Mouse (Mus musculus) hindbrain, embryonic 14.5 days (tissue): ENCODE results near the gene Fign. TPM values are rescaled to one million over a fixed set of nuclear protein-coding genes. Genes with fewer than 3 reads are reported as not detected.

Experiments
- ATAC-seq: fragments of 200-750 bp; cut with Nextera tagmentation; 2 replicates; pipeline ENCODE4 v1.8.0; 2017; ENCODE audit warnings: moderate number of reproducible peaks, mild to moderate bottlenecking, moderate TSS enrichment, moderate library complexity; ENCODE audit not compliant: low FRiP score
- DNase-seq: peaks from one replicate; pipeline ENCODE4 v3.0.0-alpha.2; 2015; ENCODE audit warnings: low spot score
- H3K27ac ChIP-seq: fragments of 300-500 bp; sonication (generic); 2 replicates; pipeline ENCODE4 v1.5.1; 2014; ENCODE audit warnings: mild to moderate bottlenecking, moderate library complexity
- H3K27me3 ChIP-seq: fragments of 300-500 bp; sonication (generic); 2 replicates; pipeline ENCODE4 v1.6.1; 2014; ENCODE audit warnings: mild to moderate bottlenecking, low read length, mixed read lengths; ENCODE audit not compliant: control insufficient read depth, insufficient read depth
- H3K36me3 ChIP-seq: fragments of 300-500 bp; sonication (generic); replicated peaks from 2 replicates; pipeline ENCODE4 v1.6.1; 2014; ENCODE audit not compliant: control insufficient read depth, insufficient read depth
- H3K4me1 ChIP-seq: fragments of 300-500 bp; sonication (generic); replicated peaks from 2 replicates; pipeline ENCODE4 v1.6.1; 2014; ENCODE audit warnings: antibody characterized with exemption, low read length, mixed read lengths; ENCODE audit not compliant: control insufficient read depth, insufficient read depth
- H3K4me2 ChIP-seq: fragments of 300-500 bp; sonication (generic); replicated peaks from 2 replicates; pipeline ENCODE4 v1.6.1; 2014; ENCODE audit warnings: mild to moderate bottlenecking, moderate library complexity
- H3K4me3 ChIP-seq: fragments of 300-500 bp; sonication (generic); replicated peaks from 2 replicates; pipeline ENCODE4 v1.5.1; 2014; ENCODE audit warnings: mild to moderate bottlenecking, low read length
- H3K9ac ChIP-seq: fragments of 300-500 bp; sonication (generic); 2 replicates; pipeline ENCODE4 v1.6.1; 2014
- H3K9me3 ChIP-seq: fragments of 300-500 bp; sonication (generic); 2 replicates; pipeline ENCODE4 v1.6.1; 2016; ENCODE audit warnings: low read length; ENCODE audit not compliant: control insufficient read depth
- WGBS: fragments of 180-500 bp; shearing (Covaris S2); extraction: QIAGEN DNeasy Blood & Tissue Kit; methylation state at CpG from one replicate; pipeline ENCODE4 v1.1.7; 2014; 5-methylcytosine and 5-hydroxymethylcytosine counted together
- polyA plus RNA-seq: library from polyadenylated mRNA; unstranded; fragments of >200 nt; fragmentation: Nextera tagmentation; extraction: Ambion mirVana; gene quantifications from 2 replicates; pipeline ENCODE4 v1.2.1, GENCODE M21; 2014

Gene Fign
- polyA plus RNA-seq = 15.1 and 16.4 TPM in 2 replicates

- Histone ChIP-seq H3K4me2 (peak within 1 kb of the TSS; percentile 73), H3K9me3 (no peaks in the 10 kb centered on the region), H3K27me3 (no peaks in the 10 kb centered on the region), H3K4me3 (peak within 1 kb of the TSS; percentile 66), H3K4me1 (peaks cover 30% of the 10 kb centered on the region; the same call in 1 of the 2 replicates), H3K27ac (peak within 1 kb of the TSS; percentile 96), H3K36me3 (no peaks in the 10 kb centered on the region), H3K9ac (peak within 1 kb of the TSS; percentile 81)
- under 1% methylated on average over 50 of the region's 85 CpGs for WGBS
- ATAC-seq = peak; percentile 83
- peak; percentile 86 for DNase-seq
Measured at GRCm38 (mm10) chr2:64097937-64098617, at the start of gene Fign. Fign (minus strand) TSS chr2:64098038.

DNA sequence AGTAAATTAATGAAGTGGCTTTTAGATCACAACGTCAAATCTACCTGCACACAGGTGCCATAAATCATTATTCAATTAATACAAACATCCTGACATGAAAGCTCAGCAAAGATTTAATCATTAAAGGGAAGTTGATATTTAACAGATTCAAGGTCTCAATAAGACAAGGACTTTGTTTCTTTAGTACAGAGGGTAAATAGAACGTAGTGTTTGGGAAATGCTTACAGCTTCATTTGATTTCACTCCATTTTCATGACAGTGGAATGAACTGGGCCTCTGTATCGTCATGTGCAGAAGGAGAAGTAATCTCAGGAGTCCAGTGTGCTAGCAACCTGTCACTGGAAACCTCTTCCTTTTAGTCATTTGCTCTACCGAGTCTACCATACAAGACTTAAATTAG is 35.8 kb upstream of the Fign start:
- Histone ChIP-seq H3K4me1 (no peaks in the 10 kb centered on the region), H3K9ac (no peak overlapping the region), H3K27me3 (no peaks in the 10 kb centered on the region), H3K36me3 (no peaks in the 10 kb centered on the region), H3K4me3 (no peak overlapping the region), H3K4me2 (no peak overlapping the region), H3K27ac (no peak overlapping the region), H3K9me3 (no peaks in the 10 kb centered on the region)
- WGBS = 78% methylated on average over 4 of the region's 4 CpGs
- no peak for DNase-seq
- no peak for ATAC-seq

DNA sequence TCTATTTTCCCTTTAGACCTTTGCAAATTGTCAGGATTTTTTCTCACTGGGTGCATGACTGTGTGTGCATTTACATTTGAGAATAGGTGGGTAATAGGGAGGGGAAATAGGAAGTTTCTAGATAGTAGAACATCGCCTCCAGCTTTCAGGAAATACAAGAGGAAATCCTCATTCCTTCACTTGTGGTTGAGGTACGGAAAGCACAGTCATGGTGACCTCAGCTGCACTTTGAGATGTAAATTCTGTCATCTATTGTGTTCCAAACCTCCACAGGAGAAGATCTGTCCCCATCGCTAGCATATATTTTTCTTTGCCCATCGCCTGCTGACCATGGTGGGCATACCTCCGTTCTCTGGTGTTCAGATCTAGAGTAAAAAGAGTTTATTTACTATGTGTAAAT is 22.7 kb upstream of the Fign start:
- 91% methylated on average over 5 of the region's 5 CpGs for WGBS
- no peaks in the 10 kb centered on the region for H3K9me3 ChIP-seq
- no peaks in the 10 kb centered on the region for H3K27me3 ChIP-seq
- no peaks in the 10 kb centered on the region for H3K4me1 ChIP-seq
- no peak for ATAC-seq
- H3K4me3 ChIP-seq = no peak overlapping the region
- no peak overlapping the region for H3K27ac ChIP-seq
- H3K4me2 ChIP-seq = no peak overlapping the region
- no peaks in the 10 kb centered on the region for H3K36me3 ChIP-seq
- no peak overlapping the region for H3K9ac ChIP-seq
- no peak for DNase-seq

- Histone ChIP-seq H3K27me3 (no peaks in the 10 kb centered on the region), H3K9me3 (no peaks in the 10 kb centered on the region), H3K36me3 (no peaks in the 10 kb centered on the region), H3K4me1 (no peaks in the 10 kb centered on the region), H3K27ac (no peak overlapping the region), H3K4me3 (no peak overlapping the region), H3K4me2 (no peak overlapping the region), H3K9ac (no peak overlapping the region)
- WGBS = 68% methylated on average over 7 of the region's 7 CpGs
- ATAC-seq (no peak), DNase-seq (no peak)
Measured at GRCm38 (mm10) chr2:64116613-64117012, 18.8 kb upstream of the Fign start.

- no peaks in the 10 kb centered on the region for H3K9me3 ChIP-seq
- WGBS = 90% methylated on average over 3 of the region's 3 CpGs
Measured at GRCm38 (mm10) chr2:64111133-64111532, 13.3 kb upstream of the Fign start.

DNA sequence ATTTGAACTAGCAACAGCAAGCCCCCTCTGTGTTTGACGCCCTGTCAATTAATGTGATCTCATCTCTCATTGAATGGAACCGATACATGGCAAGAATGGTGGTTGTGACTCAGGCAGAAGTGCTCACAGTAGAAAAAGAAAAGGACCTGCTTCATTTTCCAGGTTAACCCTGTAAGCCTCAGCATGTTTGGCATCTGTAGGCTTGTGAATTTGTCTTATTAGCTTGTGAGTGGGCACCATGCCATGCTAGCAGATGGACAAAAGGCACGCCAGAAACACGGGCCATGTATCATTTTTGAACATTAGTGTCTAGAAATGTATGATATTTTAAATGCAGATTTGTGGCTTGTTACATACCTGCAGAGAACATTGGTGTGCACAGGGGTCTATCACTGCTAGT is 12.0 kb upstream of the Fign start:
- no peaks in the 10 kb centered on the region for H3K9me3 ChIP-seq
- H3K4me3 ChIP-seq = no peak overlapping the region
- no peaks in the 10 kb centered on the region for H3K4me1 ChIP-seq
- DNase-seq = no peak
- ATAC-seq = no peak
- no peaks in the 10 kb centered on the region for H3K27me3 ChIP-seq
- no peak overlapping the region for H3K27ac ChIP-seq
- no peak overlapping the region for H3K9ac ChIP-seq
- WGBS = 71% methylated on average over 4 of the region's 4 CpGs
- H3K4me2 ChIP-seq = no peak overlapping the region
- H3K36me3 ChIP-seq = no peaks in the 10 kb centered on the region

More at GRCm38 (mm10) chr2:64111133-64111532, 13.3 kb upstream of the Fign start:
- Histone ChIP-seq H3K36me3 (no peaks in the 10 kb centered on the region), H3K4me3 (no peak overlapping the region), H3K27me3 (no peaks in the 10 kb centered on the region), H3K9ac (no peak overlapping the region), H3K27ac (no peak overlapping the region), H3K4me2 (no peak overlapping the region), H3K4me1 (no peaks in the 10 kb centered on the region)
- ATAC-seq (no peak), DNase-seq (no peak)

DNA sequence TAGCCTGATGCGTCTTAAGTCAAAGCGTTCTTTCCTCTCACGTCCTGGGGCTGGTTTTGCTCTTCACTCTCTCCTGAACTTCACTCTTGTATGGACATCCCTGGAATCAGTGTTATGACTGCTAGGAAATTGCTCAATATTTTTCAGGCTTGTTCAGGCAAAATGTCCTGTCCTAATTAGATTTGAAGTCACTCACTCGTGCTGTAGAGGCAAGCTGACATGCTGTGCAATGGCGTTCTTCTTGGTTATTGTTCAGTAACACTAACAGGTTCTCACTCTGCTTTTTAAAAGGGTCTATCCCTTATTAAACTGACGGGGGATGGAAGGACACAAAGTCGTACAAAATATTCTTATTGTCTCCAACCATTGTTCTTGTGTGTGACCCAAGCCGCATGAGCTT is 10.2 kb upstream of the Fign start:
- H3K36me3 ChIP-seq = no peaks in the 10 kb centered on the region
- 73% methylated on average over 8 of the region's 8 CpGs for WGBS

GRCm38 (mm10) chr2:64098618-64099320 is 931 bp upstream of the Fign start:
- peak; percentile 83 for ATAC-seq
- H3K9me3 ChIP-seq = no peaks in the 10 kb centered on the region
- peak overlapping the region; percentile 66 for H3K4me3 ChIP-seq
- peak overlapping the region; percentile 73 for H3K4me2 ChIP-seq
- DNase-seq = no peak
- H3K27ac ChIP-seq = peak overlapping the region; percentile 96
- no peaks in the 10 kb centered on the region for H3K27me3 ChIP-seq
- H3K36me3 ChIP-seq = no peaks in the 10 kb centered on the region
- WGBS = under 1% methylated on average over 21 of the region's 21 CpGs
- H3K4me1 ChIP-seq = peaks cover 24% of the 10 kb centered on the region; the same call in 1 of the 2 replicates
- peak overlapping the region; percentile 81 for H3K9ac ChIP-seq

More for the DNA sequence above, 10.2 kb upstream of the Fign start:
- DNase-seq = no peak
- H3K9me3 ChIP-seq = no peaks in the 10 kb centered on the region
- H3K27ac ChIP-seq = no peak overlapping the region
- no peak overlapping the region for H3K9ac ChIP-seq
- no peak for ATAC-seq
- no peaks in the 10 kb centered on the region for H3K27me3 ChIP-seq
- no peak overlapping the region for H3K4me2 ChIP-seq
- no peaks in the 10 kb centered on the region for H3K4me1 ChIP-seq
- no peak overlapping the region for H3K4me3 ChIP-seq

DNA sequence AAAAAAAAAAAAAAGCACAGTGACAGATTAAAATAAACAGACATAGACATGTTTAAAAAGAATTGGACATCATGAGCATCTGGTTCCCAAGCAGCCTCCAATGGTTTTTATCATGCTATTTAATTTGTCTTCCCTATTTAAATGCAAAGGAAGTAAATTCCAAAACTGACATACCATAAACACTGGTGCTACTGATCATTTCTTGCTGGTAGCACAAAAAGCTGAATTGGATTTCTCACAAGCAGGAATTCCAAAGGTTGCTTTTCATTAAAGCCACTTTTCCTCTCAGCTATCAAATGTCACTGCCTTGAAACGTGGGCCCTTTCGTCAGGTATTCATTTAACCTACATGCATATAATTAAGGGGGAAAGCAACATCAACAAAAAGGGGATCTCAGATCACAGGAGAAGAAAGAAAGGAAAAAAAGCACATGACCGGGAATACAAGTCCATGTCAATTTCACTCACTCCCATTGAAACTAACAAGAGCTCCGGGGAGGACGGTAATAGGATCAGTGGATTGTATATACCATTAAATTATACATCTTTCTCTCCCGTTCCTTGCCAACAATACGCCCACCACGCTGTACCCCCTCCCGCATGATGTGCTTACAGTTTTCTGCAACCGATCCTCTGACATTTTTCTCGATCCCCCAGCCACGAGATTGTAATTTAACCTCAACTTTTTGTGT is 972 bp downstream of the Fign start:
- DNase-seq = no peak

More for the DNA sequence above, 972 bp downstream of the Fign start:
- Histone ChIP-seq H3K4me3 (peak overlapping the region; percentile 66), H3K9me3 (no peaks in the 10 kb centered on the region), H3K27me3 (no peaks in the 10 kb centered on the region), H3K27ac (peak overlapping the region; percentile 96), H3K4me2 (peak overlapping the region; percentile 73), H3K4me1 (peaks cover 34% of the 10 kb centered on the region; the same call in 1 of the 2 replicates), H3K9ac (peak overlapping the region; percentile 81), H3K36me3 (no peaks in the 10 kb centered on the region)
- under 1% methylated on average over 12 of the region's 12 CpGs for WGBS
- ATAC-seq = no peak
